Mouse (Mus musculus) urinary bladder, postnatal 4 days (tissue): Measurements from ENCODE around the gene 1700049E17Rik1.
A peak's percentile ranks its signal among the peaks of the same experiment; 100 is the strongest.
"Not testable (repeated sequence)": the region's sequence is repeated elsewhere in the genome, so short reads cannot be mapped to it uniquely, and the experiment has no call there.

Source experiments
- DNase-seq, 2 experiments: peaks; one replicate each; pipeline ENCODE4 v3.0.0; 2021 to 2022; ENCODE audit warnings: low spot score in 2 of 2

Gene 1700049E17Rik1

GRCm38 (mm10) chr14:41924649-41925048 is at the start of gene 1700049E17Rik1:
Gene 1700049E17Rik1 (plus strand): TSS chr14:41924949.
- not testable (repeated sequence) for DNase-seq

- not testable (repeated sequence) for DNase-seq
Observed at GRCm38 (mm10) chr14:41907190-41907589, 17.6 kb upstream of the 1700049E17Rik1 start, which contains the start of gene Gm7980. Gene Gm7980 (minus strand): TSS chr14:41907290.

- DNase-seq = not testable (repeated sequence)
Observed at GRCm38 (mm10) chr14:41943695-41944094, 18.9 kb downstream of the 1700049E17Rik1 start, which contains the start of gene 1700024B05Rik. Gene 1700024B05Rik (plus strand): TSS chr14:41943995.

GRCm38 (mm10) chr14:41964095-41964494 is 39.3 kb downstream of the 1700049E17Rik1 start:
- DNase-seq = peak in 1 of 2 experiments; percentile 57

- DNase-seq = not testable (repeated sequence)
Observed at GRCm38 (mm10) chr14:41967827-41968226, 43.1 kb downstream of the 1700049E17Rik1 start, which contains the start of gene Gm6401. Gene Gm6401 (minus strand): TSS chr14:41967927.

- peak in 1 of 2 experiments; percentile 56 for DNase-seq
Observed at GRCm38 (mm10) chr14:41968596-41968995, 43.8 kb downstream of the 1700049E17Rik1 start.
